Mouse (Mus musculus) cerebellum, adult 2 months (tissue): ENCODE results near the gene Rasip1. TPM values are rescaled to one million over a fixed set of nuclear protein-coding genes. Genes with fewer than 3 reads are reported as not detected.

Experiments
- DNase-seq, 2 experiments: peaks; one replicate each; pipeline ENCODE4 v3.0.0; 2021
- H3K27ac ChIP-seq: fragments of 200-500 bp; 2 replicates; pipeline ENCODE4 v1.5.1; 2012; ENCODE audit warnings: low read length, control low read depth, inconsistent platforms; ENCODE audit not compliant: insufficient read depth
- H3K27me3 ChIP-seq: fragments of 200-500 bp; 2 replicates; pipeline ENCODE4 v1.6.1; 2012; ENCODE audit warnings: inconsistent platforms, mild to moderate bottlenecking, low read length, moderate library complexity; ENCODE audit not compliant: control insufficient read depth, insufficient read depth
- H3K4me1 ChIP-seq: fragments of 200-500 bp; 2 replicates; pipeline ENCODE4 v1.6.1; 2011; ENCODE audit warnings: low read length; ENCODE audit not compliant: control insufficient read depth, insufficient read depth
- H3K4me3 ChIP-seq: fragments of 200-500 bp; replicated peaks from 2 replicates; pipeline ENCODE3; 2011; ENCODE audit warnings: mild to moderate bottlenecking, low read depth, low read length, control low read depth; ENCODE audit not compliant: insufficient read depth
- CTCF ChIP-seq: fragments of 200-500 bp; IDR thresholded peaks from 2 replicates; pipeline ENCODE4 v1.5.1; 2011; ENCODE audit warnings: low read depth, mild to moderate bottlenecking, control low read depth, low read length, moderate library complexity, borderline replicate concordance; ENCODE audit not compliant: insufficient read depth
- POLR2A ChIP-seq: fragments of 200-500 bp; IDR thresholded peaks from 2 replicates; pipeline ENCODE4 v1.6.1; 2011; ENCODE audit warnings: low read length, control low read depth, borderline replicate concordance; ENCODE audit not compliant: insufficient read depth
- WGBS: fragments of 180-500 bp; shearing (Covaris S2); methylation state at CpG from one replicate; pipeline ENCODE4 v1.1.7; 2018; 5-methylcytosine and 5-hydroxymethylcytosine counted together
- polyA plus RNA-seq: library from polyadenylated mRNA; depleted of rRNA; stranded (reverse); fragments of >200 nt; gene quantifications from 2 replicates; pipeline ENCODE4 v1.2.3, GENCODE M21; 2012; rRNA removed

Gene Rasip1
- polyA plus RNA-seq = 7.6 and 7.7 TPM in 2 replicates

- TF ChIP-seq POLR2A (no peak), CTCF (no peak)
- no peak for DNase-seq
- Histone ChIP-seq H3K27ac (peak within 1 kb of the TSS; percentile 94), H3K4me1 (peaks cover 3% of the 10 kb centered on the region; the same call in 1 of the 2 replicates), H3K4me3 (peak within 1 kb of the TSS; percentile 62), H3K27me3 (no peaks in the 10 kb centered on the region)
- 93% methylated on average over 9 of the region's 9 CpGs for WGBS
These were observed at the start of gene Rasip1 for GRCm38 (mm10) chr7:45627261-45627660. TSS of gene Rasip1 (plus strand) at chr7:45627488.

GRCm38 (mm10) chr7:45585923-45586322, 41.4 kb upstream of the Rasip1 start:
- DNase-seq = no peak
- 71% methylated on average over 6 of the region's 6 CpGs for WGBS
- Histone ChIP-seq H3K4me1 (no peaks in the 10 kb centered on the region), H3K4me3 (no peak overlapping the region), H3K27ac (no peak overlapping the region), H3K27me3 (no peaks in the 10 kb centered on the region)
- TF ChIP-seq CTCF = no peak
- TF ChIP-seq POLR2A = no peak

GRCm38 (mm10) chr7:45587631-45588592, 39.4 kb upstream of the Rasip1 start:
- WGBS = 93% methylated on average over 23 of the region's 23 CpGs
- TF ChIP-seq POLR2A = no peak
- no peak for TF ChIP-seq CTCF
- no peaks in the 10 kb centered on the region for H3K4me1 ChIP-seq
- no peak overlapping the region for H3K27ac ChIP-seq
- H3K4me3 ChIP-seq = no peak overlapping the region
- no peaks in the 10 kb centered on the region for H3K27me3 ChIP-seq
- DNase-seq = peak in 1 of 2 experiments; percentile 25

GRCm38 (mm10) chr7:45589173-45589572, 38.1 kb upstream of the Rasip1 start:
- Histone ChIP-seq H3K4me3 (peak overlapping the region; percentile 66), H3K4me1 (no peaks in the 10 kb centered on the region), H3K27me3 (no peaks in the 10 kb centered on the region), H3K27ac (no peak overlapping the region)
- peak; percentile 94 to 98 for DNase-seq
- TF ChIP-seq CTCF = peak; percentile 85
- peak; percentile 38; the same call in 1 of the 2 replicates for TF ChIP-seq POLR2A
- WGBS = under 1% methylated on average over 19 of the region's 19 CpGs

- 93% methylated on average over 5 of the region's 5 CpGs for WGBS
- H3K27me3 ChIP-seq = no peaks in the 10 kb centered on the region
- TF ChIP-seq CTCF (no peak), POLR2A (no peak)
- no peak overlapping the region for H3K4me3 ChIP-seq
- DNase-seq = no peak
- H3K27ac ChIP-seq = no peak overlapping the region
- H3K4me1 ChIP-seq = no peaks in the 10 kb centered on the region
These were observed 37.4 kb upstream of the Rasip1 start for GRCm38 (mm10) chr7:45589898-45590297.

GRCm38 (mm10) chr7:45590874-45591273, 36.4 kb upstream of the Rasip1 start:
- 0 out of 2 replicates have a peak, but pooled peaks have one; percentile 1 for TF ChIP-seq CTCF
- TF ChIP-seq POLR2A = no peak
- no peak overlapping the region for H3K27ac ChIP-seq
- WGBS = 58% methylated on average over 3 of the region's 3 CpGs
- no peak for DNase-seq
- no peaks in the 10 kb centered on the region for H3K4me1 ChIP-seq
- H3K27me3 ChIP-seq = no peaks in the 10 kb centered on the region
- no peak overlapping the region for H3K4me3 ChIP-seq

- Histone ChIP-seq H3K4me3 (no peak overlapping the region), H3K27ac (no peak overlapping the region), H3K4me1 (no peaks in the 10 kb centered on the region), H3K27me3 (no peaks in the 10 kb centered on the region)
- TF ChIP-seq POLR2A (no peak), CTCF (no peak)
- WGBS = 87% methylated on average over 7 of the region's 7 CpGs
- DNase-seq = no peak
These were observed 35.4 kb upstream of the Rasip1 start for GRCm38 (mm10) chr7:45591880-45592279.

- 21% methylated on average over 10 of the region's 10 CpGs for WGBS
- no peaks in the 10 kb centered on the region for H3K27me3 ChIP-seq
- H3K4me3 ChIP-seq = no peak overlapping the region
- no peak overlapping the region for H3K27ac ChIP-seq
- DNase-seq = peak; percentile 75 to 77
- peak; percentile 88 for TF ChIP-seq CTCF
- no peak for TF ChIP-seq POLR2A
- no peaks in the 10 kb centered on the region for H3K4me1 ChIP-seq
These were observed 34.0 kb upstream of the Rasip1 start for GRCm38 (mm10) chr7:45593118-45593815.
